Mouse (Mus musculus): Measurements from ENCODE around the gene Tbx10.

DNA sequence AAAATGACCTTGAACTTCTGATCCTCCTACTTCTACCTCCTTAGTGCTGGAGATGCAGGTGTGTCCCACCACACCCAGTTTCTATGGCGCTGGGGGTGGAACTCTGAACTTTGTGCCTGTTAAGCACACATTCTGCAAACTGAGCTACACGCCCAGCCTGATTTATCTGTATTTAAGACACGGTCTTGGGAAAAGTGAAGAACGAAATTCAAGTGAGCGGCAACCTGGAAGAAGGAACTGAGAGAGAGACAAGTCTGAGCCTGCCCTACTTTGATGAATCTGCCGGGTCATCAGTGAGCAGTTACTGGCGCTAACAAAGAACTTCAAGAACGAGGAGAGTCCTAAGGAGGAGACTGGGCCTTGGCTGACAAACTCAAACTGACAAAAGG lies 54.3 kb downstream of the Tbx10 start:
- TF ChIP-seq ZNF384 (IDR thresholded peaks at IDR 0.05; ENCODE audit: low read depth, low read length) (no peak), HCFC1 (IDR thresholded peaks at IDR 0.05; ENCODE audit: borderline replicate concordance, insufficient read depth, low read length) (no peak)
